Mouse (Mus musculus) inflammation-experienced regulatory T-cells, adult 16 weeks (primary cell): ENCODE data around the gene Gsta4. TPM values are rescaled to one million over a fixed set of nuclear protein-coding genes. Genes with fewer than 3 reads are reported as not detected.

Experiments
- polyA plus RNA-seq: library from polyadenylated mRNA; unstranded; fragments of 100-300 nt; shearing (Covaris generic); gene quantifications from one replicate; pipeline ENCODE4 v1.2.1, GENCODE M21; 2017

Gene Gsta4
- polyA plus RNA-seq = 24.2 TPM

DNA sequence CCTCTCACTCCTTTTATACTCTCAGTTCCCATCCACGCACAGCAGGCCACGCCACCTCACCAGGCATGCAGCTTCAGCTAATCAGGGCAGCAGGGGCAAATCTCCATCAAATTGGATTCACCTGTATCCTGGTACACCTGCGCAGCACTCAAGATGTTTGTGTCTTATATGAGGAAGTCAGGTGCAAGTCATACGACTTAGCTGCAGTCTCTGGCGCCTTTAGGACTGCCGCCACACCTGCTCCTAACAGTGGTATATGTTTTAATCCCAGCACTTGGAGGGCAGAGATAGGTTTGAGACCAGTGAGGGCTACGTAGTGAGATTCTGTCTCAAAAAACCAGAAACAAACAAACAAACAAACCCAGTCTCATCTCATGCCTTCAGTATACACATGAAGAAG lies at the start of gene Gsta4:
Gene Gsta4 (plus strand): TSS at position 301 of the 400 bp plus-strand sequence.

DNA sequence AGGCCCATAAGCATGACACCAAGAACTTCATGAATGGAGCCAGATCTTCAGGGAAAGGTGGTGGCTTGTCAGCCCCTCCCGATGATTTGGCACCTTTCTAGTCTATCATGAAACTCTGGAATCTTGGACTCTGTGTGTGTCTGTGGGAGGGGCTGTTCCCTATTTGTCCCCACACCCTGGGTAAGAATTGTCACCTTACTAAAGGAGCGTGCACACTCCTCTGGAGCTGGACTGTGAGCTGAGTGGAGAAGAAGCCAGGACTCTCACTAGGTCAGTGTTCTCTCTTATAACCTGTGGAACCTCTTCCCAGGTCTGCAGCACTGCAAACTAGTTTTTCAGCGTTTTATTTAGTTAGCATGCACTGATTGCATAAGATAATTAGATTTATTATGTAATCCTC lies 47.9 kb downstream of the Gsta4 start, which contains the start of gene Gsta1:
Gene Gsta1 (plus strand): TSS at position 196 of the 400 bp plus-strand sequence.

DNA sequence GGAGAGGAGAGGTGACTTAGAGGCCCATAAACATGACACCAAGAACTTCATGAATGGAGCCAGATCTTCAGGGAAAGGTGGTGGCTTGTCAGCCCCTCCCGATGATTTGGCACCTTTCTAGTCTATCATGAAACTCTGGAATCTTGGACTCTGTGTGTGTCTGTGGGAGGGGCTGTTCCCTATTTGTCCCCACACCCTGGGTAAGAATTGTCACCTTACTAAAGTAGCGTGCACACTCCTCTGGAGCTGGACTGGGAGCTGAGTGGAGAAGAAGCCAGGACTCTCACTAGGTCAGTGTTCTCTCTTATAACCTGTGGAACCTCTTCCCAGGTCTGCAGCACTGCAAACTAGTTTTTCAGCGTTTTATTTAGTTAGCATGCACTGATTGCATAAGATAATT lies 74.3 kb downstream of the Gsta4 start, which contains the start of gene Gm3776:
Gene Gm3776 (plus strand): TSS at position 216 of the 400 bp plus-strand sequence.

Other genes starting within 250 kb of the Gsta4 start
- gene Gcm1, start 130.8 kb upstream of the Gsta4 start, polyA plus RNA-seq = not detected
- 30.3 TPM for gene Fbxo9, start 73.7 kb upstream of the Gsta4 start, polyA plus RNA-seq
- 13.3 TPM for gene Ick, start 73.6 kb upstream of the Gsta4 start, polyA plus RNA-seq
- not detected for gene Gsta1, start 47.9 kb downstream of the Gsta4 start, polyA plus RNA-seq
- gene Gm3776, start 74.4 kb downstream of the Gsta4 start, polyA plus RNA-seq = not detected
- not detected for gene Gm10639, start 107.1 kb downstream of the Gsta4 start, polyA plus RNA-seq
- gene Omt2a, start 132.0 kb downstream of the Gsta4 start, polyA plus RNA-seq = not detected
- gene Omt2b, start 144.8 kb downstream of the Gsta4 start, polyA plus RNA-seq = not detected
- not detected for gene Gsta2, start 173.0 kb downstream of the Gsta4 start, polyA plus RNA-seq
- not detected for gene Dppa5a, start 185.4 kb downstream of the Gsta4 start, polyA plus RNA-seq
- not detected for gene Ooep, start 196.0 kb downstream of the Gsta4 start, polyA plus RNA-seq
- 5.9 TPM for gene Ddx43, start 213.0 kb downstream of the Gsta4 start, polyA plus RNA-seq